Mouse (Mus musculus): ENCODE results near the gene Dnajc9.

- TF ChIP-seq CTCF (IDR thresholded peaks at IDR 0.05; ENCODE audit: control insufficient read depth, insufficient read depth, insufficient read length): no peak
- no peak for TF ChIP-seq MAX (IDR thresholded peaks at IDR 0.05)
Observed at GRCm38 (mm10) chr14:20379753-20380430, 8.8 kb downstream of the Dnajc9 start.
